Mouse (Mus musculus) v-Abl transformed pro-B cells (cell line): ENCODE measurements at regions not wholly inside any gene's neighbourhood (a gene's known extent, or its start where the extent isn't known, plus 50 kb on each side); places are given as distances from the start of the nearest gene placed in this dataset.

Experiments used
- in situ Hi-C, 2 experiments: fragments of 400-800 bp; cut with MboI; formaldehyde crosslinking; loops; one replicate each; pipeline ENCODE4 v1.15.1; 2025; ENCODE audit not compliant: unreplicated experiment in 2 of 2

- in situ Hi-C loops: no loop called here
Observed at GRCm38 (mm10) chr1:194049746-194050351, 568.2 kb upstream of the Plxna2 start.

GRCm38 (mm10) chr1:194041393-194042352, 576.3 kb upstream of the Plxna2 start:
- in situ Hi-C loops: no loop called here

GRCm38 (mm10) chr1:194038711-194039110, 579.3 kb upstream of the Plxna2 start:
- in situ Hi-C loops: no loop called here

GRCm38 (mm10) chr1:194034199-194034883, 583.7 kb upstream of the Plxna2 start:
- in situ Hi-C loops: no loop called here

GRCm38 (mm10) chr1:194032603-194033002, 585.4 kb upstream of the Plxna2 start:
- in situ Hi-C loops: no loop called here

- in situ Hi-C loops: no loop called here
Observed at GRCm38 (mm10) chr1:194030651-194031228, 587.3 kb upstream of the Plxna2 start.

- in situ Hi-C loops: no loop called here
Observed at GRCm38 (mm10) chr1:194026958-194027692, 590.9 kb upstream of the Plxna2 start.

- in situ Hi-C loops: no loop called here
Observed at GRCm38 (mm10) chr1:194026213-194026612, 591.8 kb upstream of the Plxna2 start.

- in situ Hi-C loops: no loop called here
Observed at GRCm38 (mm10) chr1:194019282-194019681, 598.7 kb upstream of the Plxna2 start.

GRCm38 (mm10) chr1:193992226-193992625, 622.1 kb upstream of the Camk1g start:
- in situ Hi-C loops: no loop called here

- in situ Hi-C loops: no loop called here
Observed at GRCm38 (mm10) chr1:193989956-193990675, 620.0 kb upstream of the Camk1g start.

- in situ Hi-C loops: no loop called here
Observed at GRCm38 (mm10) chr1:193988970-193989904, 619.1 kb upstream of the Camk1g start.

GRCm38 (mm10) chr1:193980571-193980970, 610.5 kb upstream of the Camk1g start:
- in situ Hi-C loops: no loop called here

- in situ Hi-C loops: no loop called here
Observed at GRCm38 (mm10) chr1:193971537-193971936, 601.4 kb upstream of the Camk1g start.

- in situ Hi-C loops: no loop called here
Observed at GRCm38 (mm10) chr1:193969264-193969908, 599.3 kb upstream of the Camk1g start.

GRCm38 (mm10) chr1:193967957-193968926, 598.1 kb upstream of the Camk1g start:
- in situ Hi-C loops: no loop called here
